Mouse (Mus musculus): ENCODE measurements around the gene St8sia2. TPM values are rescaled to one million over a fixed set of nuclear protein-coding genes. Genes with fewer than 3 reads are reported as not detected.

Gene St8sia2
- polyA plus RNA-seq, 1 experiment from 2014 or later = 97.9 TPM

- H3K4me3 ChIP-seq (ENCODE audit: low read depth, low read length) = no peak overlapping the region
- no peaks in the 10 kb centered on the region for H3K27me3 ChIP-seq (ENCODE audit: control insufficient read depth, insufficient read depth, low read length)
- no peak overlapping the region for H3K4me2 ChIP-seq (ENCODE audit: low read depth, low read length)
- no peak overlapping the region for H3K27ac ChIP-seq (ENCODE audit: low read depth, low read length)
- no peaks in the 10 kb centered on the region for H3K4me1 ChIP-seq (ENCODE audit: control insufficient read depth, insufficient read depth, low read length)
- no peak overlapping the region for H3K9ac ChIP-seq (replicated peaks; ENCODE audit: low read depth, low read length)
- WGBS = 94% methylated on average over 4 of the region's 4 CpGs
- no peaks in the 10 kb centered on the region for H3K36me3 ChIP-seq (ENCODE audit: control insufficient read depth, insufficient read depth, low read length)
- ATAC-seq (ENCODE audit: low read depth) = no peak
- H3K9me3 ChIP-seq (ENCODE audit: control insufficient read depth, low read length) = no peaks in the 10 kb centered on the region
Measured at GRCm38 (mm10) chr7:73910843-73911242, 102.6 kb downstream of the St8sia2 start.

GRCm38 (mm10) chr7:73909432-73910205 lies 103.9 kb downstream of the St8sia2 start:
- Histone ChIP-seq H3K27ac (ENCODE audit: low read depth, low read length) (peak overlapping the region; percentile 18; the same call in 1 of the 2 replicates), H3K4me1 (ENCODE audit: control insufficient read depth, insufficient read depth, low read length) (no peaks in the 10 kb centered on the region), H3K9me3 (ENCODE audit: control insufficient read depth, low read length) (no peaks in the 10 kb centered on the region), H3K4me2 (ENCODE audit: low read depth, low read length) (no peak overlapping the region), H3K27me3 (ENCODE audit: control insufficient read depth, insufficient read depth, low read length) (no peaks in the 10 kb centered on the region), H3K4me3 (ENCODE audit: low read depth, low read length) (no peak overlapping the region), H3K9ac (replicated peaks; ENCODE audit: low read depth, low read length) (no peak overlapping the region), H3K36me3 (ENCODE audit: control insufficient read depth, insufficient read depth, low read length) (no peaks in the 10 kb centered on the region)
- ATAC-seq (ENCODE audit: low read depth) = peak; percentile 82
- WGBS = 55% methylated on average over 5 of the region's 5 CpGs

GRCm38 (mm10) chr7:73894506-73894905 lies 119.0 kb downstream of the St8sia2 start:
- Histone ChIP-seq H3K4me1 (ENCODE audit: control insufficient read depth, insufficient read depth, low read length) (peaks cover 11% of the 10 kb centered on the region; the same call in 1 of the 2 replicates), H3K9me3 (ENCODE audit: control insufficient read depth, low read length) (no peaks in the 10 kb centered on the region), H3K27me3 (ENCODE audit: control insufficient read depth, insufficient read depth, low read length) (no peaks in the 10 kb centered on the region), H3K27ac (ENCODE audit: low read depth, low read length) (no peak overlapping the region), H3K4me2 (ENCODE audit: low read depth, low read length) (no peak overlapping the region), H3K4me3 (ENCODE audit: low read depth, low read length) (no peak overlapping the region), H3K9ac (replicated peaks; ENCODE audit: low read depth, low read length) (no peak overlapping the region), H3K36me3 (ENCODE audit: control insufficient read depth, insufficient read depth, low read length) (no peaks in the 10 kb centered on the region)
- WGBS = 21% methylated on average over 6 of the region's 6 CpGs
- no peak for ATAC-seq (ENCODE audit: low read depth)

- no peak for ATAC-seq (ENCODE audit: low read depth)
- H3K36me3 ChIP-seq (ENCODE audit: control insufficient read depth, insufficient read depth, low read length) = no peaks in the 10 kb centered on the region
- no peak overlapping the region for H3K27ac ChIP-seq (ENCODE audit: low read depth, low read length)
- H3K9me3 ChIP-seq (ENCODE audit: control insufficient read depth, low read length) = no peaks in the 10 kb centered on the region
- H3K27me3 ChIP-seq (ENCODE audit: control insufficient read depth, insufficient read depth, low read length) = no peaks in the 10 kb centered on the region
- no peak overlapping the region for H3K4me3 ChIP-seq (ENCODE audit: low read depth, low read length)
- H3K9ac ChIP-seq (replicated peaks; ENCODE audit: low read depth, low read length) = no peak overlapping the region
- peaks cover 11% of the 10 kb centered on the region; the same call in 1 of the 2 replicates for H3K4me1 ChIP-seq (ENCODE audit: control insufficient read depth, insufficient read depth, low read length)
- no peak overlapping the region for H3K4me2 ChIP-seq (ENCODE audit: low read depth, low read length)
- WGBS = 88% methylated on average over 5 of the region's 5 CpGs
Measured at GRCm38 (mm10) chr7:73891830-73892229, 121.7 kb downstream of the St8sia2 start.

- no peaks in the 10 kb centered on the region for H3K36me3 ChIP-seq (ENCODE audit: control insufficient read depth, insufficient read depth, low read length)
- H3K4me3 ChIP-seq (ENCODE audit: low read depth, low read length) = no peak overlapping the region
- no peak overlapping the region for H3K4me2 ChIP-seq (ENCODE audit: low read depth, low read length)
- no peak for ATAC-seq (ENCODE audit: low read depth)
- H3K27me3 ChIP-seq (ENCODE audit: control insufficient read depth, insufficient read depth, low read length) = no peaks in the 10 kb centered on the region
- no peak overlapping the region for H3K27ac ChIP-seq (ENCODE audit: low read depth, low read length)
- no peaks in the 10 kb centered on the region for H3K9me3 ChIP-seq (ENCODE audit: control insufficient read depth, low read length)
- H3K4me1 ChIP-seq (ENCODE audit: control insufficient read depth, insufficient read depth, low read length) = peaks cover 11% of the 10 kb centered on the region; the same call in 1 of the 2 replicates
- no peak overlapping the region for H3K9ac ChIP-seq (replicated peaks; ENCODE audit: low read depth, low read length)
- WGBS = 64% methylated on average over 9 of the region's 9 CpGs
Measured at GRCm38 (mm10) chr7:73890891-73891610, 122.4 kb downstream of the St8sia2 start.

GRCm38 (mm10) chr7:73890466-73890865 lies 123.0 kb downstream of the St8sia2 start:
- Histone ChIP-seq H3K4me2 (ENCODE audit: low read depth, low read length) (no peak overlapping the region), H3K36me3 (ENCODE audit: control insufficient read depth, insufficient read depth, low read length) (no peaks in the 10 kb centered on the region), H3K4me3 (ENCODE audit: low read depth, low read length) (no peak overlapping the region), H3K27ac (ENCODE audit: low read depth, low read length) (no peak overlapping the region), H3K9ac (replicated peaks; ENCODE audit: low read depth, low read length) (no peak overlapping the region), H3K9me3 (ENCODE audit: control insufficient read depth, low read length) (no peaks in the 10 kb centered on the region), H3K27me3 (ENCODE audit: control insufficient read depth, insufficient read depth, low read length) (no peaks in the 10 kb centered on the region), H3K4me1 (ENCODE audit: control insufficient read depth, insufficient read depth, low read length) (peaks cover 11% of the 10 kb centered on the region; the same call in 1 of the 2 replicates)
- no peak for ATAC-seq (ENCODE audit: low read depth)
- WGBS = 88% methylated on average over 5 of the region's 5 CpGs

Data from neural tube, embryonic 14.5 days (tissue).